Mouse (Mus musculus) limb, embryonic 12.5 days (tissue): ENCODE measurements around the gene D7Ertd443e. TPM values are rescaled to one million over a fixed set of nuclear protein-coding genes. Genes with fewer than 3 reads are reported as not detected.

Experiments
- ATAC-seq: fragments of 200-750 bp; cut with Nextera tagmentation; 2 replicates; pipeline ENCODE4 v1.8.0; 2017; ENCODE audit warnings: low read depth, moderate TSS enrichment; ENCODE audit not compliant: insufficient number of reproducible peaks, insufficient read depth, low FRiP score, low TSS enrichment
- H3K27ac ChIP-seq: fragments of 300-500 bp; sonication (generic); 2 replicates; pipeline ENCODE4 v1.5.1; 2016; ENCODE audit warnings: mild to moderate bottlenecking, moderate library complexity
- H3K27me3 ChIP-seq: fragments of 300-500 bp; sonication (generic); 2 replicates; pipeline ENCODE4 v1.6.1; 2016; ENCODE audit warnings: mild to moderate bottlenecking, moderate library complexity
- H3K36me3 ChIP-seq: fragments of 300-500 bp; sonication (generic); 2 replicates; pipeline ENCODE4 v1.6.1; 2016; ENCODE audit warnings: mild to moderate bottlenecking, moderate library complexity
- H3K4me1 ChIP-seq: fragments of 300-500 bp; sonication (generic); replicated peaks from 2 replicates; pipeline ENCODE4 v1.6.1; 2016
- H3K4me2 ChIP-seq: fragments of 300-500 bp; sonication (generic); 2 replicates; pipeline ENCODE4 v1.6.1; 2016; ENCODE audit warnings: mild to moderate bottlenecking, moderate library complexity
- H3K4me3 ChIP-seq: fragments of 300-500 bp; sonication (generic); replicated peaks from 2 replicates; pipeline ENCODE4 v1.5.1; 2016; ENCODE audit warnings: mild to moderate bottlenecking
- H3K9ac ChIP-seq: fragments of 300-500 bp; sonication (generic); replicated peaks from 2 replicates; pipeline ENCODE4 v1.6.1; 2016; ENCODE audit warnings: mild to moderate bottlenecking, moderate library complexity
- H3K9me3 ChIP-seq: fragments of 300-500 bp; sonication (generic); 2 replicates; pipeline ENCODE4 v1.6.1; 2016; ENCODE audit warnings: mild to moderate bottlenecking, moderate library complexity
- WGBS: fragments of 180-500 bp; shearing (Covaris S2); methylation state at CpG from one replicate; pipeline ENCODE4 v1.1.7; 2016; 5-methylcytosine and 5-hydroxymethylcytosine counted together
- polyA plus RNA-seq: library from polyadenylated mRNA; unstranded; fragments of >200 nt; fragmentation: Nextera tagmentation; extraction: Ambion mirVana; gene quantifications from 2 replicates; pipeline ENCODE4 v1.2.1, GENCODE M21; 2016

D7Ertd443e gene
- polyA plus RNA-seq, 1 experiment from 2014 or later: 0.11 TPM

GRCm38 (mm10) chr7:134227773-134228455 lies 157.5 kb downstream of the D7Ertd443e start:
- no peak for ATAC-seq
- peaks cover 35% of the 10 kb centered on the region for H3K27me3 ChIP-seq
- H3K9me3 ChIP-seq: no peaks in the 10 kb centered on the region
- H3K27ac ChIP-seq: peak overlapping the region; percentile 53; the same call in 1 of the 2 replicates
- H3K4me2 ChIP-seq: 0 out of 2 replicates have a peak overlapping the region, but pooled peaks have one; percentile 15
- WGBS: 19% methylated on average over 13 of the region's 13 CpGs
- H3K4me1 ChIP-seq: peaks cover 35% of the 10 kb centered on the region
- H3K9ac ChIP-seq: no peak overlapping the region
- H3K36me3 ChIP-seq: no peaks in the 10 kb centered on the region
- H3K4me3 ChIP-seq: no peak overlapping the region

- no peak overlapping the region for H3K9ac ChIP-seq
- H3K4me3 ChIP-seq: no peak overlapping the region
- ATAC-seq: no peak
- 86% methylated on average over 4 of the region's 4 CpGs for WGBS
- H3K27ac ChIP-seq: no peak overlapping the region
- peaks cover 28% of the 10 kb centered on the region for H3K4me1 ChIP-seq
- H3K4me2 ChIP-seq: no peak overlapping the region
- H3K36me3 ChIP-seq: no peaks in the 10 kb centered on the region
- peaks cover 37% of the 10 kb centered on the region for H3K27me3 ChIP-seq
- H3K9me3 ChIP-seq: no peaks in the 10 kb centered on the region
These were observed 158.4 kb downstream of the D7Ertd443e start for GRCm38 (mm10) chr7:134227101-134227500.

DNA sequence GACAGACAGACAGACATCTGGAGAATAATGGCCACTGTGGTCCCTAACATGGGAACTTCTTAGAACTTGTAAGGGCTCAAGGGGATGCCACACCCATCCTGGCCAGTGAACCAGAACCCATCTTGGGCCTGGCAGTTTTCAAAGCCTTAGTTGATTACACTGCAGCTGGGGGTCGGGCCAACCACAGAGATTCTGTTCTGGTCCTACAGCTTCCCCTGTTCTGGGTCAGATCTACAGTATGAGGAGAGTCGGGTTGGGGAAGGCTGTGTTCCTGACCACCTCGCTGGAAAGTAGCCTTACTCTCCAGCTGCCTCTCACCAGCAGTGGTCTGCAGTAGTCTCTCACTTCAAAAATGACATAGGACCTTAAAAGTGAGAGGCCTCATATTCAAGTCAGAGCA lies 159.2 kb downstream of the D7Ertd443e start:
- Histone ChIP-seq H3K9me3 (no peaks in the 10 kb centered on the region), H3K36me3 (no peaks in the 10 kb centered on the region), H3K9ac (no peak overlapping the region), H3K27ac (no peak overlapping the region), H3K4me1 (peaks cover 21% of the 10 kb centered on the region), H3K4me3 (no peak overlapping the region), H3K4me2 (no peak overlapping the region), H3K27me3 (peaks cover 37% of the 10 kb centered on the region)
- no peak for ATAC-seq
- WGBS: 81% methylated on average over 3 of the region's 3 CpGs

- peak overlapping the region; percentile 66 for H3K4me3 ChIP-seq
- WGBS: under 1% methylated on average over 86 of the region's 90 CpGs
- no peaks in the 10 kb centered on the region for H3K36me3 ChIP-seq
- no peaks in the 10 kb centered on the region for H3K9me3 ChIP-seq
- peaks cover 21% of the 10 kb centered on the region for H3K4me1 ChIP-seq
- H3K9ac ChIP-seq: peak overlapping the region; percentile 71
- H3K27ac ChIP-seq: peak overlapping the region; percentile 66
- H3K4me2 ChIP-seq: peak overlapping the region; percentile 98
- ATAC-seq: peak; percentile 40
- H3K27me3 ChIP-seq: peaks cover 37% of the 10 kb centered on the region
These were observed 160.5 kb downstream of the D7Ertd443e start for GRCm38 (mm10) chr7:134224741-134225612.

- H3K36me3 ChIP-seq: no peaks in the 10 kb centered on the region
- H3K4me2 ChIP-seq: peak overlapping the region; percentile 98
- peaks cover 21% of the 10 kb centered on the region for H3K4me1 ChIP-seq
- H3K9me3 ChIP-seq: no peaks in the 10 kb centered on the region
- peak overlapping the region; percentile 66 for H3K4me3 ChIP-seq
- ATAC-seq: no peak
- WGBS: under 1% methylated on average over 14 of the region's 14 CpGs
- peaks cover 37% of the 10 kb centered on the region for H3K27me3 ChIP-seq
- H3K27ac ChIP-seq: peak overlapping the region; percentile 41; the same call in 1 of the 2 replicates
- peak overlapping the region; percentile 71 for H3K9ac ChIP-seq
These were observed 161.1 kb downstream of the D7Ertd443e start for GRCm38 (mm10) chr7:134224421-134224740.

DNA sequence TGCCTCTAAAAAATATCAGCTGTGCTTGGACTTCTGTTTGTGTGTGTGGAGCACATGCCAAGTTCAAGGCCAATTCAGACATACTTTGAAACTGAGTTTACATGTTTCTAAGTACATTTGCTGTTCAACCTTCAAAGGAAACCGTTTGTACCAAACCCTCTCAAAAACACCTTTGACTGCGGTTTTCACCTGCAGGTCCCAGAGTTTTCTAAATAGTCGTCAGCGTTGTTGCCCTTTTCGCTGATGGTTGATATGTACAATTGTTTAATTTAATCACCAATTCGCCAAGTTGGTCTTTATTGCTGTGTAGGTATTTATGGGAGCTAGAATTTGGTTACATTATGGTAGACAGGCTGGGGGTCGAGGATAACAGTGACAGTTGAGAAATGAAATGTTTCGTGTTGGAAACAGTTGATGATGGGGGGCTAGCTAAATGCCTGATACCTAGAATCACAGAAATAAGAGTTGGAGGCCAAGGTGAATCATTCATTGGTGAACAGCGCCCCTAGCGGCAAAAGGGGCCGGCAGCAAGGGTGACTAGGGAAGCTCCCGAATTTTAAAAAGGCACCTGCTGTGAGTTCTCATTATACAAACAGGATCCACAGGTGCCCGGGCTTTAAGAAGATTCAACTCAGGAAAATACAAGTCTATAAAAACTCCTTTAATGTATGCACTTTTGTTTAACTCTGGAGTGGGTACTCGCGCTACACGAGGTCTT lies 161.9 kb downstream of the D7Ertd443e start:
- Histone ChIP-seq H3K4me1 (peaks cover 21% of the 10 kb centered on the region), H3K4me2 (peak overlapping the region; percentile 98), H3K9ac (no peak overlapping the region), H3K9me3 (no peaks in the 10 kb centered on the region), H3K36me3 (no peaks in the 10 kb centered on the region), H3K27ac (no peak overlapping the region), H3K27me3 (peaks cover 33% of the 10 kb centered on the region), H3K4me3 (peak overlapping the region; percentile 66)
- WGBS: 28% methylated on average over 16 of the region's 16 CpGs
- ATAC-seq: no peak

Other genes with a start within 250 kb of the D7Ertd443e start
- gene Adam12, start 153.5 kb downstream of the D7Ertd443e start, polyA plus RNA-seq: 2.9 and 4.9 TPM in 2 replicates